Mouse (Mus musculus): ENCODE data around the gene Hsdl1. TPM values are rescaled to one million over a fixed set of nuclear protein-coding genes. Genes with fewer than 3 reads are reported as not detected.
A peak's percentile ranks its signal among the peaks of the same experiment; 100 is the strongest.

The Hsdl1 gene
- polyA plus RNA-seq, 1 experiment from 2014 or later: 100 TPM

GRCm38 (mm10) chr8:119612471-119612870 lies 37.5 kb upstream of the Hsdl1 start, which contains the start of gene Adad2:
Gene Adad2 (plus strand): TSS chr8:119612747.
- Histone ChIP-seq H3K27me3 (no peaks in the 10 kb centered on the region), H3K27ac (replicated peaks) (no peak within 1 kb of the TSS), H3K9me3 (peaks cover 6% of the 10 kb centered on the region; the same call in 1 of the 2 replicates), H3K9ac (replicated peaks) (no peak within 1 kb of the TSS; the same call in 1 of the 2 replicates), H3K4me1 (no peaks in the 10 kb centered on the region), H3K4me3 (no peak within 1 kb of the TSS), H3K36me3 (no peaks in the 10 kb centered on the region), H3K4me2 (replicated peaks) (no peak within 1 kb of the TSS)
- no peak for ATAC-seq (ENCODE audit: low FRiP score, low read depth)
- 85% methylated on average over 26 of the region's 26 CpGs for WGBS

GRCm38 (mm10) chr8:119606224-119606623 lies 31.2 kb upstream of the Hsdl1 start:
- WGBS: 78% methylated on average over 2 of the region's 2 CpGs
- no peak overlapping the region for H3K4me3 ChIP-seq
- H3K9me3 ChIP-seq: peaks cover 6% of the 10 kb centered on the region; the same call in 1 of the 2 replicates
- H3K27ac ChIP-seq (replicated peaks): no peak overlapping the region
- H3K36me3 ChIP-seq: peaks cover 17% of the 10 kb centered on the region
- no peak for ATAC-seq (ENCODE audit: low FRiP score, low read depth)
- H3K4me1 ChIP-seq: peaks cover 11% of the 10 kb centered on the region
- H3K9ac ChIP-seq (replicated peaks): no peak overlapping the region
- no peak overlapping the region for H3K4me2 ChIP-seq (replicated peaks)
- H3K27me3 ChIP-seq: no peaks in the 10 kb centered on the region

GRCm38 (mm10) chr8:119604996-119605395 lies 30.0 kb upstream of the Hsdl1 start, which contains the start of gene Taf1c:
Gene Taf1c (minus strand): TSS chr8:119605222.
- Histone ChIP-seq H3K27me3 (no peaks in the 10 kb centered on the region), H3K4me2 (replicated peaks) (peak within 1 kb of the TSS; percentile 93), H3K4me3 (peak within 1 kb of the TSS; percentile 81), H3K9me3 (peaks cover 6% of the 10 kb centered on the region; the same call in 1 of the 2 replicates), H3K9ac (replicated peaks) (peak within 1 kb of the TSS; percentile 79), H3K4me1 (peaks cover 11% of the 10 kb centered on the region), H3K27ac (replicated peaks) (no peak within 1 kb of the TSS), H3K36me3 (peaks cover 29% of the 10 kb centered on the region)
- WGBS: under 1% methylated on average over 23 of the region's 23 CpGs
- ATAC-seq (ENCODE audit: low FRiP score, low read depth): peak; percentile 86

- H3K9me3 ChIP-seq: peaks cover 6% of the 10 kb centered on the region; the same call in 1 of the 2 replicates
- WGBS: 42% methylated on average over 12 of the region's 12 CpGs
- peak overlapping the region; percentile 93 for H3K4me2 ChIP-seq (replicated peaks)
- H3K36me3 ChIP-seq: peaks cover 35% of the 10 kb centered on the region
- no peak overlapping the region for H3K27ac ChIP-seq (replicated peaks)
- H3K4me1 ChIP-seq: peaks cover 11% of the 10 kb centered on the region
- no peaks in the 10 kb centered on the region for H3K27me3 ChIP-seq
- peak overlapping the region; percentile 79 for H3K9ac ChIP-seq (replicated peaks)
- ATAC-seq (ENCODE audit: low FRiP score, low read depth): no peak
- peak overlapping the region; percentile 81 for H3K4me3 ChIP-seq
These were observed 29.4 kb upstream of the Hsdl1 start for GRCm38 (mm10) chr8:119604398-119604803.

GRCm38 (mm10) chr8:119603771-119604170 lies 28.8 kb upstream of the Hsdl1 start:
- Histone ChIP-seq H3K36me3 (peaks cover 42% of the 10 kb centered on the region), H3K9me3 (peaks cover 2% of the 10 kb centered on the region; the same call in 1 of the 2 replicates), H3K27me3 (no peaks in the 10 kb centered on the region), H3K9ac (replicated peaks) (peak overlapping the region; percentile 79), H3K4me1 (peaks cover 11% of the 10 kb centered on the region), H3K4me3 (peak overlapping the region; percentile 81; the same call in 1 of the 2 replicates), H3K4me2 (replicated peaks) (peak overlapping the region; percentile 93), H3K27ac (replicated peaks) (no peak overlapping the region)
- 93% methylated on average over 4 of the region's 4 CpGs for WGBS
- ATAC-seq (ENCODE audit: low FRiP score, low read depth): no peak

- 86% methylated on average over 7 of the region's 7 CpGs for WGBS
- no peak for ATAC-seq (ENCODE audit: low FRiP score, low read depth)
- Histone ChIP-seq H3K4me2 (replicated peaks) (no peak overlapping the region), H3K27ac (replicated peaks) (no peak overlapping the region), H3K36me3 (peaks cover 4% of the 10 kb centered on the region; the same call in 1 of the 2 replicates), H3K4me1 (peaks cover 8% of the 10 kb centered on the region; the same call in 1 of the 2 replicates), H3K4me3 (no peak overlapping the region), H3K9ac (replicated peaks) (no peak overlapping the region), H3K9me3 (no peaks in the 10 kb centered on the region), H3K27me3 (no peaks in the 10 kb centered on the region)
These were observed 16.5 kb upstream of the Hsdl1 start for GRCm38 (mm10) chr8:119591456-119591855.

GRCm38 (mm10) chr8:119590348-119590747 lies 15.4 kb upstream of the Hsdl1 start:
- Histone ChIP-seq H3K9ac (replicated peaks) (no peak overlapping the region), H3K36me3 (no peaks in the 10 kb centered on the region), H3K9me3 (no peaks in the 10 kb centered on the region), H3K4me2 (replicated peaks) (no peak overlapping the region), H3K27me3 (0 out of 2 replicates have a peak, but pooled peaks cover 5% of the 10 kb centered on the region), H3K27ac (replicated peaks) (no peak overlapping the region), H3K4me3 (no peak overlapping the region), H3K4me1 (peaks cover 13% of the 10 kb centered on the region)
- WGBS: 79% methylated on average over 14 of the region's 14 CpGs
- no peak for ATAC-seq (ENCODE audit: low FRiP score, low read depth)

- no peak overlapping the region for H3K4me3 ChIP-seq
- ATAC-seq (ENCODE audit: low FRiP score, low read depth): no peak; the same call in 1 of the 2 replicates
- H3K4me1 ChIP-seq: peaks cover 9% of the 10 kb centered on the region
- 0 out of 2 replicates have a peak, but pooled peaks cover 5% of the 10 kb centered on the region for H3K27me3 ChIP-seq
- H3K4me2 ChIP-seq (replicated peaks): no peak overlapping the region
- no peaks in the 10 kb centered on the region for H3K9me3 ChIP-seq
- WGBS: 23% methylated on average over 10 of the region's 10 CpGs
- H3K9ac ChIP-seq (replicated peaks): no peak overlapping the region
- H3K36me3 ChIP-seq: no peaks in the 10 kb centered on the region
- H3K27ac ChIP-seq (replicated peaks): 0 out of 2 replicates have a peak overlapping the region, but pooled peaks have one; percentile 20
These were observed 13.9 kb upstream of the Hsdl1 start for GRCm38 (mm10) chr8:119588844-119589243.

- 69% methylated on average over 4 of the region's 4 CpGs for WGBS
These were observed 13.3 kb upstream of the Hsdl1 start for GRCm38 (mm10) chr8:119588321-119588720.

GRCm38 (mm10) chr8:119585901-119586300 lies 10.9 kb upstream of the Hsdl1 start:
- no peaks in the 10 kb centered on the region for H3K9me3 ChIP-seq

More at GRCm38 (mm10) chr8:119588321-119588720, 13.3 kb upstream of the Hsdl1 start:
- Histone ChIP-seq H3K4me1 (peaks cover 9% of the 10 kb centered on the region), H3K36me3 (no peaks in the 10 kb centered on the region), H3K9me3 (no peaks in the 10 kb centered on the region), H3K27ac (replicated peaks) (no peak overlapping the region), H3K4me2 (replicated peaks) (no peak overlapping the region), H3K4me3 (no peak overlapping the region), H3K9ac (replicated peaks) (no peak overlapping the region), H3K27me3 (0 out of 2 replicates have a peak, but pooled peaks cover 5% of the 10 kb centered on the region)
- no peak for ATAC-seq (ENCODE audit: low FRiP score, low read depth)

GRCm38 (mm10) chr8:119580441-119581161 lies 5.6 kb upstream of the Hsdl1 start:
- Histone ChIP-seq H3K4me2 (replicated peaks) (no peak overlapping the region), H3K27ac (replicated peaks) (no peak overlapping the region), H3K4me1 (peaks cover under 1% of the 10 kb centered on the region; the same call in 1 of the 2 replicates), H3K9ac (replicated peaks) (no peak overlapping the region), H3K4me3 (no peak overlapping the region), H3K27me3 (peaks cover 38% of the 10 kb centered on the region), H3K36me3 (no peaks in the 10 kb centered on the region), H3K9me3 (no peaks in the 10 kb centered on the region)
- no peak for ATAC-seq (ENCODE audit: low FRiP score, low read depth)
- 84% methylated on average over 5 of the region's 5 CpGs for WGBS

More at GRCm38 (mm10) chr8:119585901-119586300, 10.9 kb upstream of the Hsdl1 start:
- Histone ChIP-seq H3K27ac (replicated peaks) (no peak overlapping the region), H3K4me1 (peaks cover 9% of the 10 kb centered on the region), H3K4me3 (peak overlapping the region; percentile 28), H3K4me2 (replicated peaks) (peak overlapping the region; percentile 52), H3K27me3 (peaks cover 8% of the 10 kb centered on the region; the same call in 1 of the 2 replicates), H3K36me3 (no peaks in the 10 kb centered on the region), H3K9ac (replicated peaks) (peak overlapping the region; percentile 29; the same call in 1 of the 2 replicates)
- 24% methylated on average over 24 of the region's 24 CpGs for WGBS
- ATAC-seq (ENCODE audit: low FRiP score, low read depth): no peak

- peaks cover 7% of the 10 kb centered on the region for H3K4me1 ChIP-seq
- no peak for ATAC-seq (ENCODE audit: low FRiP score, low read depth)
- WGBS: 46% methylated on average over 13 of the region's 13 CpGs
- H3K9ac ChIP-seq (replicated peaks): no peak overlapping the region
- no peak overlapping the region for H3K27ac ChIP-seq (replicated peaks)
- no peak overlapping the region for H3K4me3 ChIP-seq
- no peaks in the 10 kb centered on the region for H3K9me3 ChIP-seq
- H3K27me3 ChIP-seq: peaks cover 39% of the 10 kb centered on the region
- H3K36me3 ChIP-seq: no peaks in the 10 kb centered on the region
- no peak overlapping the region for H3K4me2 ChIP-seq (replicated peaks)
These were observed 4.1 kb upstream of the Hsdl1 start for GRCm38 (mm10) chr8:119579096-119579495.
